Mouse (Mus musculus): Measurements from ENCODE around the gene Prss30.

Prss30 gene

DNA sequence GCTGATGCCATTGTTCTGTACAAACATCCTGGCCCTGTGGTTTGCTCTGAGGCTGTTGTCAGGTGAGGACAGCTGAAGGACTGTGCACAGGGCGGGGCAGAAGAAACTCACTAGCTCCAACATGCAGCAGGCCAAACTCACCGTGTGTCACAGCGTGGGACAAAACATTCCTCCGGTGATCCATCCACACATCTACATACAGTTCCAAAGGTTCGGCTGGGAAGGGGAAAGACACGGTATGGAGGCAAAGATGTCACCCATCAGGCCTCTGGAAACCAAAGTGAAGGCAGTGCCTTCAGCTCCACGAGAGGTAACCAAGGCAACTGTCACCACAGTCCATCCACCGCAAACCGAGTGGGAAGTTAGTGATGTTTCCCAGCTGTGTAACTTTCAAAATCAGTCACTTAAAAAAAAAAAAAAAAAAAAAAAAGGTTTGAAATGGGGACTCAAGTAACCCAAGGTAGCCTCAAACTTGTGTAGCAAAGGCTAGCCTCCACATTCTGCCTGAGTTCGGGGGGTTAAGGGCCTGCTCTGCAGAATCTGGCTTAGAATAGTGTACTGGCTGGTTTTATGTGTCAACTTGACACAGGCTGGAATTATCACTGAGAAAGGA lies at the start of gene Prss30:
TSS of gene Prss30 (minus strand) at position 270 of the 613 bp plus-strand sequence.
- DNase-seq: no peak

DNA sequence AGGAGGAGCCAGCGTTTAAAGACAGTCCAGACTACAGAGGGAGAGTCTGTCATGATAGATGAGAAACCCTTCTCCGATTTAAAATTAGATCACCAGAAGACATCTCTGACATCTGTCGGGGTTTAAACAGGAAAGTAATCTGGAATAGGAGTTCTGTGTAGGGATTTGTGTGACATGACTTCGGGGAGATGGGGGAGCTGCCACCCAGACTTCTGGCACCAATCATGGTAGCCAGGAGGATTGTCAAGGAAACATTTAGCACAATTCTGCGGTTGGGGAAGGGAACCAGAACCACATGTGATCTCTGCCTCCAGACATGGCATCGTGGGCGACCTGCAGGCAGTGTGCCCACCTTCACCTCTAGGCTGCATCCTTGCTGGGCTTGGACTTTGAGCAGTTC lies 49.1 kb upstream of the Prss30 start:
- no peak for DNase-seq

DNA sequence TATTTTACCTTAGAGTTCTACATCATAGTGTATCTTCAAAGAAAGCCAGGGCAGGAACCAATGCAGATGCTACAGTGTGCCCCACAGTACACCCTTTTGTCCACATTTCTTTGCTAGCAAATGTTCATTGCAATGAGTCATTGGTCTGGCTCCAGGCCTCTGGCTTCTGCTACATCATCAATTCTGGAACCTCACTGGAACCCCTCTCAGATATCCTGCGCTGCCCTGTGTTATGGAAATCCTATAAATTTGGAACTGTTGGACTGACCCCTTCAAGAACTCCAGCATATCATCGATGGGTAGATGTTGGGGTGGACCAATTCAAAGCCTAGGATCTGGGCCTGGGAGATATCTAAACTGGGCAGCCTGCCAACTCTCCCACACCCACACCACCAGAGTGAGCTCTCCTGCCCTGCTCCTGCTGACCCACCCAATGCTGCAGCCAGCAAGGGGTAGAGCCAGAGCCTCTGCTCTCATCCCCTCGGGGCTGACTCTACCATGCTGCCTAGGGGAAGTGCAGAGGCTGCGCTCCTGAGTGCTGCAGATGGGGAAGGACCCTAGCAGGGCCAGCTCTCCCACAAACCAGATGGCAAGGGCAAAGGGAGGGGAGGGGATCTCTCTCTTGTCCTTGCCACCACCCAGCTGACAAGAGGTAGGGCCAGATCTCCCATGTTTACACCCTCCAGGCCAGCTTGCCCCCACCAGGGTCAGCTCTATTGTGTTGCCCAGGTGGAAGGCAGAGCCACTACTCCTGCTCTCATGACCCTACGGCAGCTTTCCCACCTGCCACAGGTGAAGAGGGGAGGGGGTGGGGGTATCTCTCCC lies 41.2 kb upstream of the Prss30 start:
- DNase-seq: no peak

- DNase-seq: no peak
Observed at GRCm38 (mm10) chr17:24020696-24021095, 40.3 kb upstream of the Prss30 start.

DNA sequence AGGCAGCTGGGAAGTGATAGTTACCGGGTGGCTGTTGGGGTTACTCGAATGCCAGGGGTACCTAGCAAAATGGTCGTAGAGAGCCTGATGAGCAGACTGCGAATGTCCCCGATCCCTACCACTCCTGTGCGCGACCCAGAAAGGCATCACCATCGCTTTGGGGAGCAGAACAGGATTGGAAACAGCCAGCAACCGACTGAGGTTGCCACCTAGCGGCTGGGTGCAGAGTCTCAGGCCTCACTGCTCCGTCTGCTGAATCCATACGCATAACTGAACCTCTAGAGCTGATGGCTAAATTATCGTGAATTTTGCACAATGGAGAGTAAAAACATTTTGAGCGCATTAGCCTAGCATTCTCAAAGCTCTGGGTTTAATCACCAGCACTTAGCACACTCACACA lies 35.4 kb upstream of the Prss30 start:
- peak; percentile 42 for DNase-seq

DNA sequence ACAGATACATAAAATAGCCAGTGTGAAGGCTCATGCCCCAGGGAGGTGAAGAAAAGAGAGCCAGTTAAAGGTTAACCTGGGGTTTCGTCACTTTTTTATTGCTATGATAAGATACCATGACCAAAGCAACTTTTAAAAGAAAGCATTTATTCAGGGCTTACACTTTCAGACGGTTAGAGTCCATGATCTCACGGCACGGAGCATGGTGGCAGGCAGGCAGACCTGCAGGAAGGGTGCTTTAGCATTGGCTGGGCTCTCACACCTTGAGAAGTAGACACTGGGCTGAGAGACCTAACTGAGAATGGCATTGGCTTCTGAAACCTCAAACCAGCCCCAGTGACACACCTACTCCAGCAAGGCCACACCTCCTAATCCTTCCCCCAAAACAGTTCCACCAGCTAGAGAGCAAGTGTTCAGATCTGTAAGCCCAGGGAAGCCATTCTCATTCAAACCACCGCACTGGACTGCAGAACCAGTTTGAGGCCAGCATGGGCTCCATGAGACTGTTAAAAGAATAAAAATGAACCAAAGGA lies 34.1 kb upstream of the Prss30 start:
- DNase-seq: no peak

GRCm38 (mm10) chr17:24012921-24013320 lies 32.6 kb upstream of the Prss30 start:
- DNase-seq: no peak

DNA sequence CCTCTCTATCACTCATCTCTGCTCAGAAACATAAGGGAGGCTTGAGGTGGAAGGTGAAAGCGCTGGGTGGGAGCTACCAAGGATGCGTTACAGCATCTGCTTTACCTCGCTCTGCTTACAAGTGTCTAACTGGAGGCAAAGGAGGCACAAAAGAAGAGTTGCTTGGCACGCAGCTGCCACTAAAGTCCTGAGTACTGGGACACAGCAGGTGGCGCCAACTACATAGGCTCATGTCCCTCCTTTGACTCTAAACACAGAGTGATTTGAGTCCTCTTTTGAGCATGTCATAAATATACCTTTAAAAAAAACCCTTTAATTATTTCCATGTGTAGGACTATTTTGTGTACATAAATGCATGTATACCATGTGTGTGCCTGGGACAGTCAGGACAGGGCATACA lies 29.3 kb upstream of the Prss30 start:
- peak; percentile 29 for DNase-seq

GRCm38 (mm10) chr17:24008105-24008504 lies 27.7 kb upstream of the Prss30 start:
- DNase-seq: no peak

GRCm38 (mm10) chr17:24007391-24007790 lies 27.0 kb upstream of the Prss30 start:
- DNase-seq: no peak

DNA sequence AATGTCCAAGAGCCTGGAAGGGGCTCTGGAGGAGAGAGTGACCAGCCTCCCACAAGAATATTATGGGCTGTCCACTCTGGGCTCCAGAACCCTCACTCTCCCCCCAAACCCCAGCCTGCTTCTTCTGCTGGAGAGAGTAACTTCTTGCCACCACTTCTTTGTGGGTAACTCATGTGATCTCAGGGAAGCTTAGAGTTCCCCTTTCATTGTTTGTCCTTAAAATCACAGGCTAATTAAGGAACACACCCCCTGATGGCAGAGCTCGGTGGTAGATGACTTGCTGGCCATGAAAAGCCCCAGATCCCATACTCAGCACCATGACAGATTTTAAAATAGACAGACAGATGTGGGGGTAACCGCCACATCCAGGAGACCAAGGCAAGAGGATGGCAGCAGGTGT lies 26.6 kb upstream of the Prss30 start:
- DNase-seq: no peak

- DNase-seq: no peak
Observed at GRCm38 (mm10) chr17:24005049-24005448, 24.7 kb upstream of the Prss30 start.

GRCm38 (mm10) chr17:24004071-24004665 lies 23.8 kb upstream of the Prss30 start:
- DNase-seq: no peak

GRCm38 (mm10) chr17:24000404-24000803 lies 20.0 kb upstream of the Prss30 start:
- no peak for DNase-seq

DNA sequence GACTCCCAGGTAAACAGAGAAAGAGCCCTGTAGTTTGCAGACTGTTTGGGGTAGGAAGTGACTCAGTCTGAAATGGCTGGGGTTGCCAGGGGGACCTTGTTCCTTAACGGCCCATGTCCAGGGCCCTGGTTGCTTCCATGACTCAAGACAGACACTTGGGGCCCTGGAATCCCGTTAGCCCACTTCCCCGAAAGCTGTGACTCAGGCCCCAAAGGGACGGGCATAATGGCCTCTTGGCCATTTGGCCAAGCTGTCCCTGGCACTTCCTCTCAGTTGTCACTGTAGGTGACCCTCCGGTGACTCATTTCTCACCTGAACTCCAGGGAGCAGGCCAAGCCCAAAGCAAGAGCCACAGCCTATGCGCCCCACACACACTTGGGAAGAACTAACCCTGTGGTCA lies 18.0 kb upstream of the Prss30 start:
- DNase-seq: no peak

- no peak for DNase-seq
Observed at GRCm38 (mm10) chr17:23997901-23998300, 17.5 kb upstream of the Prss30 start, which contains the start of gene Prss22. Gene Prss22 (minus strand): TSS chr17:23998100.

GRCm38 (mm10) chr17:23995421-23995820 lies 15.1 kb upstream of the Prss30 start:
- DNase-seq: no peak

DNA sequence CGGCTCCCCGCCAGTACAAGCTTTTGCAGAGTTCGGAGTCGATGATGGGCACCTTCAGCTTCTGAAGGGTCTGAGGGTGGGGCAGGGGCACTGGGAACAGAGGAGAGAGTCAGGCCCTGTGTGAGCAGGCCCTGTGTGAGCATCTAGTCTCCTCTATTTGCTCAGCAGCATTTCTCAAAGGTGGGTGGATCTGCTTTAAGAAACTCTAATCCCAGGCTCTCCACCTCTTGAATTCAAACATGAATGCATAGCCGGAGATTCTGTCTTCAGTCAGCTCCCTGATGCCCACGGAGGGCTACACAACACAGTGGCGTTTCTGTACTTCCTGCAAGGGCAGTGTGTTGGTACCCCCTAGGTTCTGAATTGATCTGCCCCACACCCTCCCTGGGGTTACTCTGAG lies 14.3 kb upstream of the Prss30 start:
- DNase-seq: no peak

DNA sequence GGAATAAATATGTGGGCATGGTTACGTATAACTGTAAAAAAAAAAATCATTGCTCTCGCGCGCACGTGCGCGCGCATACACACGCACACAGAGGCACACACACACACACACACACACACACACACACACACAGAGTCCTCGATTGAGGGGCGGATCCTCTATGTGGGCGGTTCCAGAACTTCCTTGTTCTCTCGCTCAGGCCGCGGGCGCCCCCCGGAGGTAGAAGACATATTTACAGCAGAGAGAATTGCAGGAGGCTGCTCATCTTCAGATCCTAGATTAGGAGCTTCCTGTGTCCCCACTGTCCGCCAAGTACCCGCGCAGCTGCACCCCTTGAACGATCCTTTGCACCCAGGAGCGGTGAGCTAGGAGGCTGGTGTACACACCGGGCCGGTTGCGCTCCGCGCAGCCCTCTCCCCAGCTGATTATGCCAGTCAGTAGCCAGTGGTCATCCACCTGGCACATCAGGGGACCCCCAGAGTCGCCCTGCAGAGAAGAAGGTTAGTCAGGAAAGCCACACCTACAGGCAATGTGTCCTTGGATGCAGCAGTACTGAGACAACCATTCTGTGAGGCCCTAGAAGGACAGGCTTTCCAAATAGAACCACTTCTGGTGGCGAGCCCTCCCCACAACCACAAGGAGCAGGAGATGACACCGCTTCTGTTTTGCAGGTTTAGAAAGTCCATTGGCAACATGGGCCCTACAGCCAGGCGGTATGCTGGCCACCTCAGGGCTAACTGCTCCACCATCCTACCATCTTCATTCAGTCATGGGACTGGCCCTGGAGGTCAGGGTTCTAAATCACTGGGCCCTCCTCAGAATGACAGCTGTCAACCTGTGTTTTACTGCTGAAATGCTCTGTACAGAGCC lies 13.4 kb upstream of the Prss30 start:
- peak; percentile 97 for DNase-seq

DNA sequence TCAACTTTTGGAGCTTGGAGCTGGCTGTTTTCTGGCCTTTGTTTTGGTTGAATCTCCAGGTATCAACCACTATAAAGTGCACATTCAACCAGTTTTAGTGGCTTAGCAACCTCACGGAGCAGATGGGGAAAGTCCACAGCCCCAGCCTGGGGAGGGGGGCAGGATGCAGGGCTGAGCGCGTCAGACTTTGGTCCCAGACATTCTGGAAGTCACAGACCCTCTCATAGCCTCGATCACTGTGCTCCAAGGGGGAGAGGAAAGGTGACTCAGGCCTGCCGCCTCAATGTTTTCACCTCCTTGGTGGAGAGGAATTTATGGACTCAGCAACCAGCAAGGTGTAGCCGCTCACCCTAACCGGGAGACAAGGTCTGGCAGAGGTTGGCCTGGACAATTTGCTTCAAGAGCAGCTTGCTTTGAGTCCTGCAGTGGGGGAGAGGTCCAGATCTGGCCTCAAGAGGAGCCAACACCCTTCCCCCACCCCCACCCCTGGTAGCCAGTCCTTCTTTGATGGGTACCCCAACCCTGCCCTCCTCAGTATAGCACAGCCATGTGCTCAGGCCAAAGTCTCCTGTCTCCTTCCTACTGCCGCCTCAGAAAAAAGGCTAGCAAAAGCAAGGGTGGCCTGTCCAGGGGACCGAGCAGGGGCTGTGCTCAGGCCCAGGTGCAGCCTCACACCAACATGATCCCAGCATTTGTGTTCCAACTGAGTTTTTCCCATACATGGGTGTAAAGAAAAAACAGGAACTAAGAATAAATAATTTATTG lies 12.6 kb upstream of the Prss30 start:
- DNase-seq: peak; percentile 77

- no peak for DNase-seq
Observed at GRCm38 (mm10) chr17:23989802-23990201, 9.4 kb upstream of the Prss30 start.

DNA sequence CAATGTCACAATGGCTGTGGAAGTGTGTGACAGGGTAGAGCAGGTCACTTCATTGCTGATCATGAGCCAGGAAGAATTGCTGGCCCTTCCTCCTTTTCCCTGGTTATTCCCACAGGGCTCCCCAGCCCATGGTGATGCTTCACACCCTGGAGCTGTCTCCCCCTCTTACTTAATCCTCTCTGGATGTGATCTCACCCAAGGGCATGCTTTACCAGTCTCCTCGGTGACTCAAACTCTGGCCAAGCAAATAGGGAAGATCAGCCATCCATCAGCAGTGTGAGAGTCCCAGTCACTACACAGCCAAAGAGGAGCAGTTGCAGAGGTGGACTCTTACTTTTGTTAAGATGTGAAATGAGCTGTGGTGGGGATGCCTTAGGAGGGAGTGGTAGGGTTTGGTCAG lies 4.6 kb upstream of the Prss30 start:
- no peak for DNase-seq

Data from kidney, postnatal 10 days (tissue).